Mouse (Mus musculus): ENCODE measurements around the gene Cfap44. TPM values are rescaled to one million over a fixed set of nuclear protein-coding genes. Genes with fewer than 3 reads are reported as not detected.

Gene Cfap44
- polyA plus RNA-seq, 1 experiment, result 3.8 TPM

GRCm38 (mm10) chr16:44487194-44487593 lies 92.6 kb downstream of the Cfap44 start:
- Histone ChIP-seq H3K27ac (ENCODE audit: insufficient read depth, low read length) (no peak overlapping the region), H3K4me3 (ENCODE audit: insufficient read depth, low read length) (no peak overlapping the region), H3K4me1 (ENCODE audit: control insufficient read depth, insufficient read depth, low read length) (no peaks in the 10 kb centered on the region)
- TF ChIP-seq POLR2A (IDR thresholded peaks at IDR 0.05; ENCODE audit: extremely low read depth, insufficient read depth, low read length) (no peak), CTCF (IDR thresholded peaks at IDR 0.05; ENCODE audit: extremely low read depth, insufficient read depth, low read length) (no peak)

GRCm38 (mm10) chr16:44491051-44491450 lies 96.5 kb downstream of the Cfap44 start:
- Histone ChIP-seq H3K4me3 (ENCODE audit: insufficient read depth, low read length) (no peak overlapping the region), H3K4me1 (ENCODE audit: control insufficient read depth, insufficient read depth, low read length) (0 out of 2 replicates have a peak, but pooled peaks cover 2% of the 10 kb centered on the region), H3K27ac (ENCODE audit: insufficient read depth, low read length) (no peak overlapping the region)
- TF ChIP-seq CTCF (IDR thresholded peaks at IDR 0.05; ENCODE audit: extremely low read depth, insufficient read depth, low read length), result no peak
- TF ChIP-seq POLR2A (IDR thresholded peaks at IDR 0.05; ENCODE audit: extremely low read depth, insufficient read depth, low read length), result no peak

GRCm38 (mm10) chr16:44492151-44492550 lies 97.6 kb downstream of the Cfap44 start:
- Histone ChIP-seq H3K4me3 (ENCODE audit: insufficient read depth, low read length) (no peak overlapping the region), H3K4me1 (ENCODE audit: control insufficient read depth, insufficient read depth, low read length) (0 out of 2 replicates have a peak, but pooled peaks cover 2% of the 10 kb centered on the region), H3K27ac (ENCODE audit: insufficient read depth, low read length) (no peak overlapping the region)
- TF ChIP-seq POLR2A (IDR thresholded peaks at IDR 0.05; ENCODE audit: extremely low read depth, insufficient read depth, low read length) (no peak), CTCF (IDR thresholded peaks at IDR 0.05; ENCODE audit: extremely low read depth, insufficient read depth, low read length) (no peak)

GRCm38 (mm10) chr16:44492706-44493105 lies 98.1 kb downstream of the Cfap44 start:
- Histone ChIP-seq H3K27ac (ENCODE audit: insufficient read depth, low read length) (no peak overlapping the region; the same call in 1 of the 2 replicates), H3K4me1 (ENCODE audit: control insufficient read depth, insufficient read depth, low read length) (0 out of 2 replicates have a peak, but pooled peaks cover 2% of the 10 kb centered on the region), H3K4me3 (ENCODE audit: insufficient read depth, low read length) (no peak overlapping the region)
- TF ChIP-seq POLR2A (IDR thresholded peaks at IDR 0.05; ENCODE audit: extremely low read depth, insufficient read depth, low read length), result no peak
- no peak for TF ChIP-seq CTCF (IDR thresholded peaks at IDR 0.05; ENCODE audit: extremely low read depth, insufficient read depth, low read length)

GRCm38 (mm10) chr16:44493868-44494267 lies 99.3 kb downstream of the Cfap44 start:
- no peak for TF ChIP-seq POLR2A (IDR thresholded peaks at IDR 0.05; ENCODE audit: extremely low read depth, insufficient read depth, low read length)
- no peak for TF ChIP-seq CTCF (IDR thresholded peaks at IDR 0.05; ENCODE audit: extremely low read depth, insufficient read depth, low read length)
- 0 out of 2 replicates have a peak, but pooled peaks cover 2% of the 10 kb centered on the region for H3K4me1 ChIP-seq (ENCODE audit: control insufficient read depth, insufficient read depth, low read length)
- no peak overlapping the region for H3K4me3 ChIP-seq (ENCODE audit: insufficient read depth, low read length)
- peak overlapping the region; percentile 33; the same call in 1 of the 2 replicates for H3K27ac ChIP-seq (ENCODE audit: insufficient read depth, low read length)

- TF ChIP-seq POLR2A (IDR thresholded peaks at IDR 0.05; ENCODE audit: extremely low read depth, insufficient read depth, low read length) (no peak), CTCF (IDR thresholded peaks at IDR 0.05; ENCODE audit: extremely low read depth, insufficient read depth, low read length) (no peak)
- no peak overlapping the region for H3K4me3 ChIP-seq (ENCODE audit: insufficient read depth, low read length)
- H3K4me1 ChIP-seq (ENCODE audit: control insufficient read depth, insufficient read depth, low read length), result 0 out of 2 replicates have a peak, but pooled peaks cover 2% of the 10 kb centered on the region
- peak overlapping the region; percentile 32; the same call in 1 of the 2 replicates for H3K27ac ChIP-seq (ENCODE audit: insufficient read depth, low read length)
These were observed 100.0 kb downstream of the Cfap44 start for GRCm38 (mm10) chr16:44494441-44495108.

- H3K4me1 ChIP-seq (ENCODE audit: control insufficient read depth, insufficient read depth, low read length), result 0 out of 2 replicates have a peak, but pooled peaks cover 2% of the 10 kb centered on the region
- H3K27ac ChIP-seq (ENCODE audit: insufficient read depth, low read length), result no peak overlapping the region
- TF ChIP-seq POLR2A (IDR thresholded peaks at IDR 0.05; ENCODE audit: extremely low read depth, insufficient read depth, low read length) (no peak), CTCF (IDR thresholded peaks at IDR 0.05; ENCODE audit: extremely low read depth, insufficient read depth, low read length) (no peak)
- no peak overlapping the region for H3K4me3 ChIP-seq (ENCODE audit: insufficient read depth, low read length)
These were observed 102.4 kb downstream of the Cfap44 start for GRCm38 (mm10) chr16:44496971-44497464.

- 0 out of 2 replicates have a peak, but pooled peaks cover 2% of the 10 kb centered on the region for H3K4me1 ChIP-seq (ENCODE audit: control insufficient read depth, insufficient read depth, low read length)
- no peak overlapping the region for H3K4me3 ChIP-seq (ENCODE audit: insufficient read depth, low read length)
- H3K27ac ChIP-seq (ENCODE audit: insufficient read depth, low read length), result no peak overlapping the region
- no peak for TF ChIP-seq POLR2A (IDR thresholded peaks at IDR 0.05; ENCODE audit: extremely low read depth, insufficient read depth, low read length)
- no peak for TF ChIP-seq CTCF (IDR thresholded peaks at IDR 0.05; ENCODE audit: extremely low read depth, insufficient read depth, low read length)
These were observed 103.9 kb downstream of the Cfap44 start for GRCm38 (mm10) chr16:44498447-44498846.

GRCm38 (mm10) chr16:44501783-44502182 lies 107.2 kb downstream of the Cfap44 start:
- Histone ChIP-seq H3K4me1 (ENCODE audit: control insufficient read depth, insufficient read depth, low read length) (no peaks in the 10 kb centered on the region; the same call in 1 of the 2 replicates), H3K4me3 (ENCODE audit: insufficient read depth, low read length) (no peak overlapping the region), H3K27ac (ENCODE audit: insufficient read depth, low read length) (no peak overlapping the region)
- no peak for TF ChIP-seq CTCF (IDR thresholded peaks at IDR 0.05; ENCODE audit: extremely low read depth, insufficient read depth, low read length)
- TF ChIP-seq POLR2A (IDR thresholded peaks at IDR 0.05; ENCODE audit: extremely low read depth, insufficient read depth, low read length), result no peak

GRCm38 (mm10) chr16:44502325-44502724 lies 107.7 kb downstream of the Cfap44 start:
- TF ChIP-seq POLR2A (IDR thresholded peaks at IDR 0.05; ENCODE audit: extremely low read depth, insufficient read depth, low read length), result no peak
- TF ChIP-seq CTCF (IDR thresholded peaks at IDR 0.05; ENCODE audit: extremely low read depth, insufficient read depth, low read length), result no peak
- H3K27ac ChIP-seq (ENCODE audit: insufficient read depth, low read length), result no peak overlapping the region

More at GRCm38 (mm10) chr16:44502325-44502724, 107.7 kb downstream of the Cfap44 start:
- H3K4me1 ChIP-seq (ENCODE audit: control insufficient read depth, insufficient read depth, low read length), result no peaks in the 10 kb centered on the region; the same call in 1 of the 2 replicates
- no peak overlapping the region for H3K4me3 ChIP-seq (ENCODE audit: insufficient read depth, low read length)
